ENCODE assay signal across 13 mouse cellular contexts in genomic region chr12:103484200-103484972, GRCm38 (mm10). TPM values are rescaled to one million over a fixed set of nuclear protein-coding genes. Genes with fewer than 3 reads are reported as not detected.
"Had no signal": no experiment of that assay in that cellular context is flagged by ENCODE, and none has a peak within 500 bp of the region (broad histone marks: within the 10 kb centered on the region; RNA-seq: fewer than 3 reads in every experiment).

No protein-coding gene starts in this region.

RNA-seq across cellular contexts. Expression of gene Ifi27l2b, which starts 27.4 kb away (rescaled TPM):
- polyA plus RNA-seq: heart, embryonic 11.5 days; heart, embryonic 13.5 days; hindbrain, embryonic 11.5 days; hindbrain, embryonic 13.5 days; hindbrain, embryonic 15.5 days; hindbrain, postnatal 0 days; kidney, embryonic 14.5 days; kidney, embryonic 16.5 days; limb, embryonic 10.5 days; limb, embryonic 12.5 days; limb, embryonic 14.5 days; liver, embryonic 12.5 days; liver, embryonic 14.5 days had no signal
